In genomic region chr7:114293903-114294302, GRCm38 (mm10) we compare ENCODE assay signal across 10 mouse cellular contexts.
"Had no signal": no experiment of that assay in that cellular context is flagged by ENCODE, and none has a peak within 500 bp of the region (broad histone marks: within the 10 kb centered on the region; RNA-seq: fewer than 3 reads in every experiment).

No protein-coding gene starts in this region.

- H3K27me3 ChIP-seq: limb, embryonic 15.5 days; liver, embryonic 15.5 days; midbrain, embryonic 12.5 days had no signal

- H3K4me3 ChIP-seq: limb, embryonic 15.5 days; liver, embryonic 15.5 days; midbrain, embryonic 12.5 days had no signal

- H3K9me3 ChIP-seq: limb, embryonic 15.5 days; liver, embryonic 15.5 days; midbrain, embryonic 12.5 days had no signal

- DNase-seq: kidney, adult 18-20 months; lung, embryonic 14.5 days; lung, postnatal 14 days; right cerebral cortex, adult 18-20 months; right cerebral cortex, postnatal 25 days; thymus, postnatal 36 days had no signal

- H3K36me3 ChIP-seq: limb, embryonic 15.5 days; liver, embryonic 15.5 days; midbrain, embryonic 12.5 days had no signal

- H3K27ac ChIP-seq: kidney, postnatal 0 days; limb, embryonic 15.5 days; liver, embryonic 15.5 days; midbrain, embryonic 12.5 days had no signal
